Mouse (Mus musculus) splenic B cell, adult 2 months (primary cell): ENCODE measurements around the gene Kbtbd7.
"Not testable (repeated sequence)": the region's sequence is repeated elsewhere in the genome, so short reads cannot be mapped to it uniquely, and the experiment has no call there.

ENCODE experiments used
- DNase-seq: peaks from one replicate; pipeline ENCODE4 v3.0.0-alpha.2; 2011; ENCODE audit warnings: low read depth, low spot score
- H3K27me3 ChIP-seq: 2 replicates; pipeline ENCODE4 v1.6.1; 2012; ENCODE audit warnings: mild to moderate bottlenecking, low read length, moderate library complexity, mixed read lengths; ENCODE audit not compliant: control insufficient read depth, poor library complexity, insufficient read depth, severe bottlenecking
- H3K36me3 ChIP-seq: 2 replicates; pipeline ENCODE4 v1.6.1; 2012; ENCODE audit warnings: mild to moderate bottlenecking, low read length, moderate library complexity, mixed read lengths; ENCODE audit not compliant: control insufficient read depth, poor library complexity, insufficient read depth, severe bottlenecking

Kbtbd7 gene

GRCm38 (mm10) chr14:79420083-79420685, 6.1 kb upstream of the Kbtbd7 start:
- Histone ChIP-seq H3K27me3 (no peaks in the 10 kb centered on the region), H3K36me3 (peaks cover 1% of the 10 kb centered on the region; the same call in 1 of the 2 replicates)
- DNase-seq = no peak

GRCm38 (mm10) chr14:79426730-79427365, 537 bp downstream of the Kbtbd7 start:
- H3K36me3 ChIP-seq, H3K27me3 ChIP-seq, DNase-seq: not testable (repeated sequence)

GRCm38 (mm10) chr14:79434068-79434467, 7.8 kb downstream of the Kbtbd7 start:
- DNase-seq = no peak
- Histone ChIP-seq H3K27me3 (no peaks in the 10 kb centered on the region), H3K36me3 (no peaks in the 10 kb centered on the region; the same call in 1 of the 2 replicates)

- Histone ChIP-seq H3K36me3 (no peaks in the 10 kb centered on the region), H3K27me3 (no peaks in the 10 kb centered on the region)
- no peak for DNase-seq
Observed at GRCm38 (mm10) chr14:79440655-79441054, 14.3 kb downstream of the Kbtbd7 start.

- H3K27me3 ChIP-seq = no peaks in the 10 kb centered on the region
- peak; percentile 34 for DNase-seq
- no peaks in the 10 kb centered on the region for H3K36me3 ChIP-seq
Observed at GRCm38 (mm10) chr14:79441441-79441840, 15.1 kb downstream of the Kbtbd7 start.

GRCm38 (mm10) chr14:79444601-79445000, 18.3 kb downstream of the Kbtbd7 start:
- DNase-seq = no peak
- H3K27me3 ChIP-seq = no peaks in the 10 kb centered on the region

GRCm38 (mm10) chr14:79445055-79445620, 18.8 kb downstream of the Kbtbd7 start:
- Histone ChIP-seq H3K36me3 (no peaks in the 10 kb centered on the region), H3K27me3 (no peaks in the 10 kb centered on the region)
- no peak for DNase-seq

More at GRCm38 (mm10) chr14:79444601-79445000, 18.3 kb downstream of the Kbtbd7 start:
- H3K36me3 ChIP-seq = no peaks in the 10 kb centered on the region

GRCm38 (mm10) chr14:79451681-79452590, 25.6 kb downstream of the Kbtbd7 start, which contains the start of gene Kbtbd6:
Gene Kbtbd6, plus strand, starts transcription at chr14:79451835.
- H3K36me3 ChIP-seq, H3K27me3 ChIP-seq: not testable (repeated sequence)
- peak; percentile 89 for DNase-seq

GRCm38 (mm10) chr14:79452591-79452934, 26.3 kb downstream of the Kbtbd7 start:
- not testable (repeated sequence) for H3K27me3 ChIP-seq, DNase-seq, H3K36me3 ChIP-seq

GRCm38 (mm10) chr14:79460401-79460800, 34.1 kb downstream of the Kbtbd7 start:
- Histone ChIP-seq H3K27me3 (no peaks in the 10 kb centered on the region), H3K36me3 (peaks cover 3% of the 10 kb centered on the region; the same call in 1 of the 2 replicates)
- DNase-seq = no peak

- DNase-seq = peak; percentile 27
- H3K36me3 ChIP-seq = peaks cover 6% of the 10 kb centered on the region; the same call in 1 of the 2 replicates
- no peaks in the 10 kb centered on the region for H3K27me3 ChIP-seq
Observed at GRCm38 (mm10) chr14:79460988-79461387, 34.7 kb downstream of the Kbtbd7 start.

- peaks cover 16% of the 10 kb centered on the region; the same call in 1 of the 2 replicates for H3K36me3 ChIP-seq
- DNase-seq = peak; percentile 36
Observed at GRCm38 (mm10) chr14:79465623-79466022, 39.3 kb downstream of the Kbtbd7 start.

GRCm38 (mm10) chr14:79467621-79468020, 41.3 kb downstream of the Kbtbd7 start:
- peak; percentile 65 for DNase-seq
- H3K36me3 ChIP-seq = peaks cover 22% of the 10 kb centered on the region
- no peaks in the 10 kb centered on the region for H3K27me3 ChIP-seq

More at GRCm38 (mm10) chr14:79465623-79466022, 39.3 kb downstream of the Kbtbd7 start:
- H3K27me3 ChIP-seq = no peaks in the 10 kb centered on the region

- peaks cover 16% of the 10 kb centered on the region for H3K36me3 ChIP-seq
Observed at GRCm38 (mm10) chr14:79473384-79473783, 47.1 kb downstream of the Kbtbd7 start.

More at GRCm38 (mm10) chr14:79473384-79473783, 47.1 kb downstream of the Kbtbd7 start:
- H3K27me3 ChIP-seq = no peaks in the 10 kb centered on the region
- no peak for DNase-seq
